Mouse (Mus musculus) skeletal muscle tissue, adult 2 months (tissue): ENCODE measurements around the gene Ccdc27.

ENCODE experiments used
- DNase-seq: peaks from one replicate; pipeline ENCODE4 v3.0.0-alpha.2; 2012; ENCODE audit warnings: low read depth, low spot score

The Ccdc27 gene

GRCm38 (mm10) chr4:154025641-154026440 lies 16.6 kb downstream of the Ccdc27 start, which contains the start of gene Smim1:
Gene Smim1 (minus strand): TSS chr4:154026230.
- DNase-seq, result peak; percentile 49

GRCm38 (mm10) chr4:154024729-154025521 lies 17.6 kb downstream of the Ccdc27 start:
- DNase-seq, result no peak

GRCm38 (mm10) chr4:154023754-154024601 lies 18.5 kb downstream of the Ccdc27 start:
- no peak for DNase-seq

- no peak for DNase-seq
Observed at GRCm38 (mm10) chr4:154022844-154023243, 19.6 kb downstream of the Ccdc27 start.

- peak; percentile 70 for DNase-seq
Observed at GRCm38 (mm10) chr4:154022407-154022806, 20.1 kb downstream of the Ccdc27 start.

GRCm38 (mm10) chr4:154021432-154021831 lies 21.0 kb downstream of the Ccdc27 start:
- no peak for DNase-seq

GRCm38 (mm10) chr4:154019571-154019970 lies 22.9 kb downstream of the Ccdc27 start:
- no peak for DNase-seq

- DNase-seq, result peak; percentile 49
Observed at GRCm38 (mm10) chr4:154015476-154015875, 27.0 kb downstream of the Ccdc27 start.

GRCm38 (mm10) chr4:154012132-154012882 lies 30.2 kb downstream of the Ccdc27 start:
- DNase-seq, result no peak

- DNase-seq, result peak; percentile 78
Observed at GRCm38 (mm10) chr4:154011646-154012089, 30.8 kb downstream of the Ccdc27 start, which contains the start of gene Lrrc47. Gene Lrrc47 (plus strand): TSS chr4:154011731.

- no peak for DNase-seq
Observed at GRCm38 (mm10) chr4:154010907-154011645, 31.4 kb downstream of the Ccdc27 start.

GRCm38 (mm10) chr4:154007759-154008158 lies 34.7 kb downstream of the Ccdc27 start:
- no peak for DNase-seq

- DNase-seq, result no peak
Observed at GRCm38 (mm10) chr4:154006264-154006663, 36.2 kb downstream of the Ccdc27 start.

- no peak for DNase-seq
Observed at GRCm38 (mm10) chr4:154005488-154005887, 37.0 kb downstream of the Ccdc27 start.

GRCm38 (mm10) chr4:153993505-153993904 lies 49.0 kb downstream of the Ccdc27 start:
- DNase-seq, result no peak

- no peak for DNase-seq
Observed at GRCm38 (mm10) chr4:153992715-153993114, 49.8 kb downstream of the Ccdc27 start.

GRCm38 (mm10) chr4:153980470-153980869 lies 62.0 kb downstream of the Ccdc27 start:
- no peak for DNase-seq

GRCm38 (mm10) chr4:153979243-153979642 lies 63.2 kb downstream of the Ccdc27 start:
- no peak for DNase-seq
